In genomic region chr15:89060032-89060681, GRCm38 (mm10) we compare ENCODE assay signal across 8 mouse cellular contexts. TPM values are rescaled to one million over a fixed set of nuclear protein-coding genes. Genes with fewer than 3 reads are reported as not detected.
DNase-seq lines count a peak whose midpoint lies in the region; ATAC-seq and TF ChIP-seq lines count a peak whose summit lies in the region.

No protein-coding gene starts in this region.

- no peaks in the 10 kb centered on the region for H3K9me3 ChIP-seq in embryonic facial prominence, embryonic 10.5 days
- no peaks in the 10 kb centered on the region for H3K9me3 ChIP-seq in hindbrain, embryonic 14.5 days (ENCODE audit: control insufficient read depth, low read length)
- no peaks in the 10 kb centered on the region for H3K9me3 ChIP-seq in midbrain, embryonic 10.5 days (replicated peaks)

- no peak for TF ChIP-seq CTCF in liver, adult 2 months (IDR thresholded peaks at IDR 0.05; ENCODE audit: low read depth, low read length)

- no peak for DNase-seq in liver, adult 2 months (ENCODE audit: extremely low read depth, low read depth, low spot score)
- DNase-seq in liver, result no peak
- peak; percentile 65 for DNase-seq in brain, adult 2 months (ENCODE audit: low read depth, low spot score)
- DNase-seq in embryonic facial prominence, embryonic 10.5 days (ENCODE audit: low spot score), result peak; percentile 70
- peak; percentile 46 for DNase-seq in hindbrain, embryonic 14.5 days (ENCODE audit: low spot score)
- peak; percentile 70 for DNase-seq in midbrain, embryonic 10.5 days (ENCODE audit: low spot score)
- DNase-seq in testis, postnatal 14 days (ENCODE audit: low spot score), result peak; percentile 43
- no peak for DNase-seq in layer of hippocampus, adult 18-20 months (ENCODE audit: low spot score in 2 of 2)

- H3K27ac ChIP-seq in liver, adult 2 months (replicated peaks; ENCODE audit: insufficient read depth, low read depth, low read length), result no peak overlapping the region
- peak overlapping the region; percentile 71 for H3K27ac ChIP-seq in embryonic facial prominence, embryonic 10.5 days (replicated peaks)
- peak overlapping the region; percentile 80 for H3K27ac ChIP-seq in hindbrain, embryonic 14.5 days
- H3K27ac ChIP-seq in midbrain, embryonic 10.5 days (replicated peaks), result peak overlapping the region; percentile 87

- no peak for TF ChIP-seq POLR2A in liver, adult 2 months (IDR thresholded peaks at IDR 0.05; ENCODE audit: extremely low read depth, insufficient read depth, low read length)

- H3K4me3 ChIP-seq in liver, adult 2 months (ENCODE audit: insufficient read depth, low read depth, low read length), result peak overlapping the region; percentile 40; the same call in 1 of the 2 replicates
- H3K4me3 ChIP-seq in embryonic facial prominence, embryonic 10.5 days, result peak overlapping the region; percentile 73
- peak overlapping the region; percentile 79 for H3K4me3 ChIP-seq in hindbrain, embryonic 14.5 days (replicated peaks; ENCODE audit: low read length)
- peak overlapping the region; percentile 79 for H3K4me3 ChIP-seq in midbrain, embryonic 10.5 days

- 5% methylated on average over 44 of the region's 48 CpGs for WGBS in liver, adult 2 months
- WGBS in embryonic facial prominence, embryonic 10.5 days, result 2% methylated on average over 48 of the region's 48 CpGs
- WGBS in hindbrain, embryonic 14.5 days, result 1% methylated on average over 40 of the region's 48 CpGs
- 2% methylated on average over 46 of the region's 48 CpGs for WGBS in midbrain, embryonic 10.5 days

- no peak overlapping the region for H3K9ac ChIP-seq in liver, adult 2 months (ENCODE audit: low read depth, low read length)
- H3K9ac ChIP-seq in hindbrain, embryonic 14.5 days, result peak overlapping the region; percentile 83

- ATAC-seq in hindbrain, embryonic 14.5 days (ENCODE audit: low FRiP score), result peak; percentile 46

- H3K27me3 ChIP-seq in liver, adult 2 months (ENCODE audit: control insufficient read depth, insufficient read depth, low read length), result peaks cover 8% of the 10 kb centered on the region
- peaks cover 95% of the 10 kb centered on the region for H3K27me3 ChIP-seq in embryonic facial prominence, embryonic 10.5 days (replicated peaks; ENCODE audit: low read depth, poor library complexity, severe bottlenecking)
- no peaks in the 10 kb centered on the region; the same call in 1 of the 2 replicates for H3K27me3 ChIP-seq in hindbrain, embryonic 14.5 days (ENCODE audit: control insufficient read depth, insufficient read depth, low read length)
- H3K27me3 ChIP-seq in midbrain, embryonic 10.5 days (ENCODE audit: low read depth, poor library complexity, severe bottlenecking), result peaks cover 95% of the 10 kb centered on the region

- no peaks in the 10 kb centered on the region for H3K79me2 ChIP-seq in liver, adult 2 months (ENCODE audit: control insufficient read depth, insufficient read depth, low read length)

- no peaks in the 10 kb centered on the region for H3K36me3 ChIP-seq in liver, adult 2 months (ENCODE audit: control insufficient read depth, insufficient read depth, low read length)
- H3K36me3 ChIP-seq in embryonic facial prominence, embryonic 10.5 days (replicated peaks), result no peaks in the 10 kb centered on the region
- H3K36me3 ChIP-seq in hindbrain, embryonic 14.5 days (replicated peaks; ENCODE audit: control insufficient read depth, insufficient read depth), result no peaks in the 10 kb centered on the region
- no peaks in the 10 kb centered on the region for H3K36me3 ChIP-seq in midbrain, embryonic 10.5 days

- H3K4me2 ChIP-seq in hindbrain, embryonic 14.5 days (replicated peaks), result peak overlapping the region; percentile 82

- H3K4me1 ChIP-seq in liver, adult 2 months (ENCODE audit: control insufficient read depth, insufficient read depth, low read length), result peaks cover 2% of the 10 kb centered on the region; the same call in 1 of the 2 replicates
- peaks cover 13% of the 10 kb centered on the region for H3K4me1 ChIP-seq in embryonic facial prominence, embryonic 10.5 days
- H3K4me1 ChIP-seq in hindbrain, embryonic 14.5 days (replicated peaks; ENCODE audit: control insufficient read depth, insufficient read depth, low read length), result peaks cover 20% of the 10 kb centered on the region
- peaks cover 15% of the 10 kb centered on the region for H3K4me1 ChIP-seq in midbrain, embryonic 10.5 days

RNA-seq across cellular contexts. Expression of gene Panx2, which starts 0.6 kb away (rescaled TPM):
- not detected in 2 replicates for total RNA-seq in liver, adult 2 months (2014; rRNA removed)
- polyA plus RNA-seq in liver, adult 2 months (2012; rRNA removed), result not detected in 2 replicates
- 0.21 and 0.50 TPM in 2 replicates for polyA plus RNA-seq in embryonic facial prominence, embryonic 10.5 days (2016; fragmentation: Nextera tagmentation; extraction: Ambion mirVana)
- 8.4 and 8.5 TPM in 2 replicates for polyA plus RNA-seq in hindbrain, embryonic 14.5 days (2014; fragmentation: Nextera tagmentation; extraction: Ambion mirVana)
- 0.28 and 0.47 TPM in 2 replicates for polyA plus RNA-seq in midbrain, embryonic 10.5 days (2016; fragmentation: Nextera tagmentation; extraction: Ambion mirVana)
- total RNA-seq in layer of hippocampus, adult 18-20 months (2021), result 100 to 1,000 TPM; 154 to 158 TPM

RNA-seq across cellular contexts. Expression of gene Trabd, which starts 14.8 kb away (rescaled TPM):
- 64.0 and 64.4 TPM in 2 replicates for total RNA-seq in liver, adult 2 months (2014; rRNA removed)
- polyA plus RNA-seq in liver, adult 2 months (2012; rRNA removed), result 65.5 and 81.6 TPM in 2 replicates
- 52.1 and 52.4 TPM in 2 replicates for polyA plus RNA-seq in embryonic facial prominence, embryonic 10.5 days (2016; fragmentation: Nextera tagmentation; extraction: Ambion mirVana)
- 34.2 and 41.0 TPM in 2 replicates for polyA plus RNA-seq in hindbrain, embryonic 14.5 days (2014; fragmentation: Nextera tagmentation; extraction: Ambion mirVana)
- polyA plus RNA-seq in midbrain, embryonic 10.5 days (2016; fragmentation: Nextera tagmentation; extraction: Ambion mirVana), result 53.6 and 53.7 TPM in 2 replicates
- total RNA-seq in layer of hippocampus, adult 18-20 months (2021), result 10 to 100 TPM; 20.7 to 23.8 TPM

RNA-seq across cellular contexts. Expression of gene Selenoo, which starts 28.7 kb away (rescaled TPM):
- total RNA-seq in liver, adult 2 months (2014; rRNA removed), result 91.0 and 101 TPM in 2 replicates
- polyA plus RNA-seq in liver, adult 2 months (2012; rRNA removed), result 105 and 122 TPM in 2 replicates
- polyA plus RNA-seq in embryonic facial prominence, embryonic 10.5 days (2016; fragmentation: Nextera tagmentation; extraction: Ambion mirVana), result 12.9 and 13.0 TPM in 2 replicates
- 22.2 and 23.0 TPM in 2 replicates for polyA plus RNA-seq in hindbrain, embryonic 14.5 days (2014; fragmentation: Nextera tagmentation; extraction: Ambion mirVana)
- 16.2 and 19.3 TPM in 2 replicates for polyA plus RNA-seq in midbrain, embryonic 10.5 days (2016; fragmentation: Nextera tagmentation; extraction: Ambion mirVana)
- total RNA-seq in layer of hippocampus, adult 18-20 months (2021), result 10 to 100 TPM; 19.3 to 21.1 TPM

Comparison
In these comparisons a context has a peak if more than half of its experiments do, and no peak if none do; other contexts are left out.
1. DNase-seq: peak in brain, adult 2 months (single experiment), embryonic facial prominence, embryonic 10.5 days (single experiment), hindbrain, embryonic 14.5 days (single experiment), midbrain, embryonic 10.5 days (single experiment) and testis, postnatal 14 days (single experiment); none in liver, adult 2 months (single experiment), liver (single experiment) and layer of hippocampus, adult 18-20 months (0 of 2).
2. Peak in every context shown above with its lines, with median percentiles within 50 percentile points of each other: H3K4me3 ChIP-seq.